Mouse (Mus musculus): ENCODE data around the gene Mllt1.

Gene Mllt1

GRCm38 (mm10) chr17:56935363-56936131 is at the start of gene Mllt1:
Gene Mllt1, minus strand, starts transcription at chr17:56935415.
- DNase-seq (ENCODE audit: low read depth in 2 of 2, low spot score in 2 of 2), result peak; percentile 97

- DNase-seq (ENCODE audit: low read depth in 2 of 2, low spot score in 2 of 2), result no peak
These were observed 49.7 kb upstream of the Mllt1 start for GRCm38 (mm10) chr17:56984886-56985285.

- DNase-seq (ENCODE audit: low read depth in 2 of 2, low spot score in 2 of 2), result no peak
These were observed 46.8 kb upstream of the Mllt1 start, which contains the start of gene Acer1 for GRCm38 (mm10) chr17:56982013-56982412. Gene Acer1, minus strand, starts transcription at chr17:56982126.

GRCm38 (mm10) chr17:56981049-56981448 is 45.8 kb upstream of the Mllt1 start:
- no peak for DNase-seq (ENCODE audit: low read depth in 2 of 2, low spot score in 2 of 2)

- no peak for DNase-seq (ENCODE audit: low read depth in 2 of 2, low spot score in 2 of 2)
These were observed 44.3 kb upstream of the Mllt1 start for GRCm38 (mm10) chr17:56979524-56979923.

GRCm38 (mm10) chr17:56976531-56977390 is 41.5 kb upstream of the Mllt1 start:
- DNase-seq (ENCODE audit: low read depth in 2 of 2, low spot score in 2 of 2), result no peak

GRCm38 (mm10) chr17:56975391-56975790 is 40.2 kb upstream of the Mllt1 start:
- DNase-seq (ENCODE audit: low read depth in 2 of 2, low spot score in 2 of 2), result no peak

- no peak for DNase-seq (ENCODE audit: low read depth in 2 of 2, low spot score in 2 of 2)
These were observed 39.6 kb upstream of the Mllt1 start for GRCm38 (mm10) chr17:56974708-56975240.

GRCm38 (mm10) chr17:56973956-56974707 is 38.9 kb upstream of the Mllt1 start:
- DNase-seq (ENCODE audit: low read depth in 2 of 2, low spot score in 2 of 2), result no peak

GRCm38 (mm10) chr17:56970081-56970480 is 34.9 kb upstream of the Mllt1 start:
- no peak for DNase-seq (ENCODE audit: low read depth in 2 of 2, low spot score in 2 of 2)

- no peak for DNase-seq (ENCODE audit: low read depth in 2 of 2, low spot score in 2 of 2)
These were observed 34.1 kb upstream of the Mllt1 start for GRCm38 (mm10) chr17:56969321-56969720.

GRCm38 (mm10) chr17:56963646-56964045 is 28.4 kb upstream of the Mllt1 start:
- DNase-seq (ENCODE audit: low read depth in 2 of 2, low spot score in 2 of 2), result no peak

- DNase-seq (ENCODE audit: low read depth in 2 of 2, low spot score in 2 of 2), result no peak
These were observed 27.6 kb upstream of the Mllt1 start for GRCm38 (mm10) chr17:56962642-56963405.

- no peak for DNase-seq (ENCODE audit: low read depth in 2 of 2, low spot score in 2 of 2)
These were observed 26.7 kb upstream of the Mllt1 start for GRCm38 (mm10) chr17:56961880-56962279.

- DNase-seq (ENCODE audit: low read depth in 2 of 2, low spot score in 2 of 2), result no peak
These were observed 23.5 kb upstream of the Mllt1 start for GRCm38 (mm10) chr17:56958667-56959066.

- DNase-seq (ENCODE audit: low read depth in 2 of 2, low spot score in 2 of 2), result peak in 1 of 2 experiments; percentile 13
These were observed 22.7 kb upstream of the Mllt1 start for GRCm38 (mm10) chr17:56957763-56958429.

GRCm38 (mm10) chr17:56954871-56955270 is 19.7 kb upstream of the Mllt1 start:
- DNase-seq (ENCODE audit: low read depth in 2 of 2, low spot score in 2 of 2), result no peak

- DNase-seq (ENCODE audit: low read depth in 2 of 2, low spot score in 2 of 2), result no peak
These were observed 17.4 kb upstream of the Mllt1 start for GRCm38 (mm10) chr17:56952639-56953038.

- peak; percentile 74 to 75 for DNase-seq (ENCODE audit: low read depth in 2 of 2, low spot score in 2 of 2)
These were observed 15.7 kb upstream of the Mllt1 start for GRCm38 (mm10) chr17:56950915-56951314.

- DNase-seq (ENCODE audit: low read depth in 2 of 2, low spot score in 2 of 2), result no peak
These were observed 3.5 kb upstream of the Mllt1 start for GRCm38 (mm10) chr17:56938751-56939150.

All from CD8-positive naive resting alpha-beta T cell, adult 2 months (primary cell).